Mouse (Mus musculus) intestine, embryonic 14.5 days (tissue): ENCODE data around the gene Xbp1. TPM values are rescaled to one million over a fixed set of nuclear protein-coding genes. Genes with fewer than 3 reads are reported as not detected.
A peak's percentile ranks its signal among the peaks of the same experiment; 100 is the strongest.
"Not testable (repeated sequence)": the region's sequence is repeated elsewhere in the genome, so short reads cannot be mapped to it uniquely, and the experiment has no call there.

ENCODE experiments used
- ATAC-seq: fragments of 200-750 bp; cut with Nextera tagmentation; replicated peaks from 2 replicates; pipeline ENCODE4 v1.8.0; 2017; ENCODE audit warnings: low read depth, moderate number of reproducible peaks, moderate TSS enrichment, moderate library complexity; ENCODE audit not compliant: low FRiP score, low TSS enrichment
- DNase-seq: peaks from one replicate; pipeline ENCODE4 v3.0.0-alpha.2; 2018; ENCODE audit warnings: low spot score
- H3K27ac ChIP-seq: fragments of 300-500 bp; sonication (generic); 2 replicates; pipeline ENCODE4 v1.5.1; 2014; ENCODE audit warnings: low read depth, mild to moderate bottlenecking, control low read depth
- H3K27me3 ChIP-seq: fragments of 300-500 bp; sonication (generic); replicated peaks from 2 replicates; pipeline ENCODE4 v1.6.1; 2014; ENCODE audit warnings: low read length, control low read depth; ENCODE audit not compliant: control insufficient read depth, insufficient read depth
- H3K36me3 ChIP-seq: fragments of 300-500 bp; sonication (generic); 2 replicates; pipeline ENCODE4 v1.6.1; 2014; ENCODE audit warnings: low read length, control low read depth; ENCODE audit not compliant: control insufficient read depth, insufficient read depth
- H3K4me1 ChIP-seq: fragments of 300-500 bp; sonication (generic); replicated peaks from 2 replicates; pipeline ENCODE4 v1.6.1; 2014; ENCODE audit warnings: low read length, control low read depth, mixed read lengths; ENCODE audit not compliant: control insufficient read depth, insufficient read depth
- H3K4me2 ChIP-seq: fragments of 300-500 bp; sonication (generic); 2 replicates; pipeline ENCODE4 v1.6.1; 2014; ENCODE audit warnings: low read length
- H3K4me3 ChIP-seq: fragments of 300-500 bp; sonication (generic); 2 replicates; pipeline ENCODE4 v1.5.1; 2014; ENCODE audit warnings: low read depth, low read length, control low read depth, mixed read lengths
- H3K9ac ChIP-seq: fragments of 300-500 bp; sonication (generic); 2 replicates; pipeline ENCODE4 v1.6.1; 2014; ENCODE audit warnings: mild to moderate bottlenecking, low read length
- H3K9me3 ChIP-seq: fragments of 300-500 bp; sonication (generic); 2 replicates; pipeline ENCODE4 v1.6.1; 2016; ENCODE audit warnings: low read length, control low read depth; ENCODE audit not compliant: control insufficient read depth
- WGBS: fragments of 180-500 bp; shearing (Covaris S2); extraction: QIAGEN DNeasy Blood & Tissue Kit; methylation state at CpG from one replicate; pipeline ENCODE4 v1.1.7; 2014; 5-methylcytosine and 5-hydroxymethylcytosine counted together
- polyA plus RNA-seq: library from polyadenylated mRNA; unstranded; fragments of >200 nt; fragmentation: Nextera tagmentation; extraction: Ambion mirVana; gene quantifications from 2 replicates; pipeline ENCODE4 v1.2.1, GENCODE M21; 2014

Gene Xbp1
- 168 and 202 TPM in 2 replicates for polyA plus RNA-seq

DNA sequence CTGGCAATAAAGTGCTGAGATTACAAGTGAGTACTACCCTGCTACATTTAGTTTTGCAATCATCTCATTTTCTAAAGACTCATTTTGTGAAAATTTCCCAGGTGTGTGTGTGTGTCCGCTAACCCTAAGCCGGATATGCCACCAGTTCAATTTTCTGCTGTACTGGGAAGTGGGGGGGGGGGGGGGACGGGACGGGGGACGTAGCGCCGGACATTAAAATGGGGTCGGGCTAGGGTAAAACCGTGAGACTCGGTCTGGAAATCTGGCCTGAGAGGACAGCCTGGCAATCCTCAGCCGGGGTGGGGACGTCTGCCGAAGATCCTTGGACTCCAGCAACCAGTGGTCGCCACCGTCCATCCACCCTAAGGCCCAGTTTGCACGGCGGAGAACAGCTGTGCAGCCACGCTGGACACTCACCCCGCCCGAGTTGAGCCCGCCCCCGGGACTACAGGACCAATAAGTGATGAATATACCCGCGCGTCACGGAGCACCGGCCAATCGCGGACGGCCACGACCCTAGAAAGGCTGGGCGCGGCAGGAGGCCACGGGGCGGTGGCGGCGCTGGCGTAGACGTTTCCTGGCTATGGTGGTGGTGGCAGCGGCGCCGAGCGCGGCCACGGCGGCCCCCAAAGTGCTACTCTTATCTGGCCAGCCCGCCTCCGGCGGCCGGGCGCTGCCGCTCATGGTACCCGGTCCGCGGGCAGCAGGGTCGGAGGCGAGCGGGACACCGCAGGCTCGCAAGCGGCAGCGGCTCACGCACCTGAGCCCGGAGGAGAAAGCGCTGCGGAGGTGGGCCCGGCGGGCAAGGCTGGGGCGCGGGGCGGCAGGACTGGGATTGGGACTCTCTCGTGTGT lies at the start of gene Xbp1:
Gene Xbp1, plus strand, starts transcription at position 248 of the 854 bp plus-strand sequence.
- WGBS = under 1% methylated on average over 71 of the region's 72 CpGs
- no peaks in the 10 kb centered on the region for H3K9me3 ChIP-seq
- ATAC-seq (peak; percentile 98), DNase-seq (peak; percentile 99)
- no peaks in the 10 kb centered on the region for H3K27me3 ChIP-seq
- H3K9ac ChIP-seq = peak within 1 kb of the TSS; percentile 99
- peak within 1 kb of the TSS; percentile 95 for H3K27ac ChIP-seq
- H3K4me2 ChIP-seq = peak within 1 kb of the TSS; percentile 63
- peaks cover 35% of the 10 kb centered on the region for H3K36me3 ChIP-seq
- H3K4me3 ChIP-seq = peak within 1 kb of the TSS; percentile 93
- H3K4me1 ChIP-seq = peaks cover 10% of the 10 kb centered on the region

- H3K36me3 ChIP-seq = no peaks in the 10 kb centered on the region
- no peak overlapping the region for H3K27ac ChIP-seq
- H3K4me3 ChIP-seq = no peak overlapping the region
- H3K9me3 ChIP-seq = no peaks in the 10 kb centered on the region
- WGBS = 17% methylated on average over 5 of the region's 5 CpGs
- H3K27me3 ChIP-seq = no peaks in the 10 kb centered on the region
- no peak overlapping the region for H3K4me2 ChIP-seq
- no peak for ATAC-seq
- no peak overlapping the region for H3K9ac ChIP-seq
- DNase-seq = peak; percentile 94
- no peaks in the 10 kb centered on the region for H3K4me1 ChIP-seq
Measured at GRCm38 (mm10) chr11:5474130-5474529, 46.3 kb upstream of the Xbp1 start.

DNA sequence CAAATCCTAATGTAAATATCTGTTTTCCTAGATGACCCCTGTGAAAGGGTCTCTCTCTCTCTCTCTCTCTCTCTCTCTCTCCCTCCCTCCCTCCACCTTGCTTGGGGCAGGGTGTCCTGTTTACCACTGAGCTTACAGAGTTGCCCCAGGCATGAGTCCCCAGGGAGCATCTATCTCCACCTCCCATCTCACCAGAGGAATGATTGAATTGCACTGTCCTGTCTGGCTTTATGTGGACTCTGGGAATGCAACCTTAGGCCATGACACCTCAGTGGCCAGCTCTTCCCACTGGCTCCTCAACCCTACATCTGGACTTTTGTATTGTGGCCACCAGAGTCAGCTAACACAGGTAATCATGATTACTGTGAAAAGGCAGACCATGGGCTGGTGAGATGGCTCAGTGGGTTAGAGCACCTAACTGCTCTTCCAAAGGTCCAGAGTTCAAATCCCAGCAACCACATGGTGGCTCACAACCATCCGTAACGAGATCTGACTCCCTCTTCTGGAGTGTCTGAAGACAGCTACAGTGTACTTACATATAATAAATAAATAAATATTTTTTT lies 44.8 kb upstream of the Xbp1 start:
- not testable (repeated sequence) for ATAC-seq, H3K4me2 ChIP-seq, DNase-seq, H3K27me3 ChIP-seq, H3K4me1 ChIP-seq, H3K4me3 ChIP-seq, H3K9me3 ChIP-seq, H3K36me3 ChIP-seq, H3K27ac ChIP-seq, H3K9ac ChIP-seq
- WGBS = 86% methylated on average over 2 of the region's 2 CpGs

GRCm38 (mm10) chr11:5476806-5477205 lies 43.7 kb upstream of the Xbp1 start:
- DNase-seq (no peak), ATAC-seq (no peak)
- H3K4me2 ChIP-seq = no peak overlapping the region
- H3K27ac ChIP-seq = no peak overlapping the region
- 87% methylated on average over 4 of the region's 4 CpGs for WGBS
- H3K9me3 ChIP-seq = no peaks in the 10 kb centered on the region
- no peaks in the 10 kb centered on the region for H3K4me1 ChIP-seq
- no peak overlapping the region for H3K4me3 ChIP-seq
- no peaks in the 10 kb centered on the region for H3K27me3 ChIP-seq
- no peaks in the 10 kb centered on the region for H3K36me3 ChIP-seq
- H3K9ac ChIP-seq = no peak overlapping the region

DNA sequence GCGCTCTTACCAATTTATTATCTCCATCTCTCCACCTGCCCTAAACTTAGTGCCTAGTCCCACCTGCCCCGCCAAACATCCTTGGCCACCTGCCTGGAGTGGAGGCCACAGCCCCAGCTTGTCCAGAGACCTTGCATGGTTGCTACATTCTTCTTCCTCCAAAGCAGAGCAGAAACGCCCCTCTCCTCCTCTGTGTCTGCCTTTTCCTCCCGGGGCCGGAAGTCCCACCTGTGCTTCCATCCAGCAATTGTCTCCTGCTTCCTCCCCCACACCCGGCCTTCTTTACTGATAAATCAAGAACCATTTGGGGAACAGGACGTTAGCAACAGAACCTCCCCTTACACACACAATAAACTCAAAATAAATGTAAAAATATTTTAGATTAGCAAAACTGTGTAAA lies 42.3 kb upstream of the Xbp1 start:
- ATAC-seq (no peak), DNase-seq (no peak)
- no peak overlapping the region for H3K27ac ChIP-seq
- no peaks in the 10 kb centered on the region for H3K36me3 ChIP-seq
- H3K4me1 ChIP-seq = no peaks in the 10 kb centered on the region
- 76% methylated on average over 7 of the region's 7 CpGs for WGBS
- H3K4me3 ChIP-seq = no peak overlapping the region
- H3K4me2 ChIP-seq = no peak overlapping the region
- no peak overlapping the region for H3K9ac ChIP-seq
- H3K27me3 ChIP-seq = no peaks in the 10 kb centered on the region
- no peaks in the 10 kb centered on the region for H3K9me3 ChIP-seq

- no peaks in the 10 kb centered on the region for H3K27me3 ChIP-seq
- no peaks in the 10 kb centered on the region for H3K9me3 ChIP-seq
- ATAC-seq (no peak), DNase-seq (no peak)
- no peak overlapping the region for H3K9ac ChIP-seq
- no peak overlapping the region for H3K4me2 ChIP-seq
- H3K27ac ChIP-seq = no peak overlapping the region
- WGBS = 87% methylated on average over 3 of the region's 3 CpGs
- no peak overlapping the region for H3K4me3 ChIP-seq
- no peaks in the 10 kb centered on the region for H3K36me3 ChIP-seq
- H3K4me1 ChIP-seq = no peaks in the 10 kb centered on the region
Measured at GRCm38 (mm10) chr11:5478831-5479230, 41.6 kb upstream of the Xbp1 start.

DNA sequence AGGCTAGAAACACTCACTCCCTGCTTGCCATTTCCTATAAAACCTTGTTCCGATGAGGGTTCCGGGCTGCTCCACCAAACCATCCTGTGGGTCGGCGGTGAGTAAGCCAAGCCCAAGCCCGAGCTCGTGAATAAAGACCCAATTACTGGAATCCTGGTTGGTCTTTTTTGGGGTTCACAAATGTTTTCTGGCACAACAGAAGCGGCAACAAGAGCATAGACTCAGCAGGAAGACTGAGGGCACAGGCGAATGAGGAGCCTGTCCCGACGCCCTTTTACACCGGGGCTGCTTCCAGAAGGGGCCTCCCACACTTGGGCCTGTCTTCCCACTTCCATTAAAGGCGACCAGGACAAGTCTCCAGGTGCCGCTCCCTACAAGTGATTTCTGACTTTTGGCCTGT lies 37.9 kb upstream of the Xbp1 start:
- H3K4me1 ChIP-seq = no peaks in the 10 kb centered on the region

GRCm38 (mm10) chr11:5485193-5486011 lies 35.1 kb upstream of the Xbp1 start:
- no peaks in the 10 kb centered on the region for H3K36me3 ChIP-seq
- no peaks in the 10 kb centered on the region for H3K4me1 ChIP-seq
- DNase-seq = peak; percentile 91
- peak overlapping the region; percentile 40 for H3K9ac ChIP-seq
- H3K27me3 ChIP-seq = no peaks in the 10 kb centered on the region
- H3K9me3 ChIP-seq = no peaks in the 10 kb centered on the region
- 14% methylated on average over 15 of the region's 15 CpGs for WGBS
- H3K4me2 ChIP-seq = peak overlapping the region; percentile 65
- H3K4me3 ChIP-seq = peak overlapping the region; percentile 33
- H3K27ac ChIP-seq = 0 out of 2 replicates have a peak overlapping the region, but pooled peaks have one; percentile 33
- ATAC-seq = peak; percentile 80

More for the DNA sequence above, 37.9 kb upstream of the Xbp1 start:
- ATAC-seq (no peak), DNase-seq (no peak)
- Histone ChIP-seq H3K27me3 (no peaks in the 10 kb centered on the region), H3K4me3 (no peak overlapping the region), H3K9me3 (no peaks in the 10 kb centered on the region), H3K4me2 (no peak overlapping the region), H3K9ac (no peak overlapping the region), H3K27ac (no peak overlapping the region), H3K36me3 (no peaks in the 10 kb centered on the region)
- 85% methylated on average over 13 of the region's 13 CpGs for WGBS
